Mouse (Mus musculus): ENCODE results near the gene Gm11034. TPM values are rescaled to one million over a fixed set of nuclear protein-coding genes. Genes with fewer than 3 reads are reported as not detected.

Gene Gm11034
- total RNA-seq, 2 experiments from 2014 or later, result not detected

- intact Hi-C loops (cut with DNase I; ENCODE audit: low total_unique reads), result no loop called here
Measured at GRCm38 (mm10) chr8:72215060-72215459, 1.6 kb upstream of the Gm11034 start.

GRCm38 (mm10) chr8:72212751-72213150 lies 685 bp downstream of the Gm11034 start, which contains the start of gene Cib3:
Gene Cib3, minus strand, starts transcription at chr8:72212837.
- intact Hi-C loops (cut with DNase I; ENCODE audit: low total_unique reads), result no loop called here
- no peak for DNase-seq

More at GRCm38 (mm10) chr8:72215060-72215459, 1.6 kb upstream of the Gm11034 start:
- DNase-seq, result no peak

DNA sequence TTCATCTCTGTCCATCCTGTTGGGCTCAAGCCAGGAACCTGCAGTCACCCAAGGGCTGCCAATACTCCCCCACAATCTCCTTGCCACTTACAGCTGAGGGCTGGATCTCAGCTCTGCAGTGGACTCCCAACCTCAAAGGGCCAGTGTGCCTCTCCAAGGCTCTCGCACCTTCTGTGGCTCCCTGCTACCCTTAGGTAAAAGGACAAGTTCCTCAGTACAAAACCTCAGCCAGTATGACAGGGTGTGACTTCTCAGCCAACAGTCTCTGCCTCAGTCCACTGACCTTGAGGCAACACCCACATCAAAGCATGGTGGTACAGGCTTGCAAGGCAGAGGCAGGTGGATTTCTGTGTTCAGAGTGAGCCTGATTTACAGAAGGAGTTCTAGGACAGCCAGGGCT lies 1.6 kb downstream of the Gm11034 start:
- intact Hi-C loops (cut with DNase I; ENCODE audit: low total_unique reads), result no loop called here
- no peak for DNase-seq

- DNase-seq, result no peak
- intact Hi-C loops (cut with DNase I; ENCODE audit: low total_unique reads), result no loop called here
Measured at GRCm38 (mm10) chr8:72210710-72211109, 2.7 kb downstream of the Gm11034 start.

GRCm38 (mm10) chr8:72210222-72210621 lies 3.2 kb downstream of the Gm11034 start:
- intact Hi-C loops (cut with DNase I; ENCODE audit: low total_unique reads), result no loop called here
- no peak for DNase-seq

- no peak for DNase-seq
- intact Hi-C loops (cut with DNase I; ENCODE audit: low total_unique reads), result no loop called here
Measured at GRCm38 (mm10) chr8:72208582-72208981, 4.9 kb downstream of the Gm11034 start.

DNA sequence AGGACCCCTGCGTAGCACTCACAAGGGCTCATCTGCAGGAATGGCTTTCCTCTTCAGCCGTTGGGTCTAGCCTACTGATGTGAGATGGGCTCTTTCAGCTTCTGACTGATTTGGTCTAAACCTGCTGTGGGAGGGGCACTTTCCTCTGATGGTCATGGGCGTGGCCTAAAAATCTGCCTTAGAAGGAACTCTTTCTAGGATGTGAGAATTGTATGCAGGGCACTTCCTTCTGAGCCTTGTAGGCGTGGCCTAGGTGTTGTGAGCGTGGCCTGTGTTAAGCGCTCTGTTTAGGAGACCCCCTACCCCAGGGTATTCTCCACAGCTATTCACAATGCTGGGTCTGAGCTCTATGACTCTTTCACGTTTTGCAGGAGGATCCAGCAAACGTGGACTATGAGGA lies 15.4 kb downstream of the Gm11034 start:
- DNase-seq, result no peak
- intact Hi-C loops (cut with DNase I; ENCODE audit: low total_unique reads), result no loop called here

DNA sequence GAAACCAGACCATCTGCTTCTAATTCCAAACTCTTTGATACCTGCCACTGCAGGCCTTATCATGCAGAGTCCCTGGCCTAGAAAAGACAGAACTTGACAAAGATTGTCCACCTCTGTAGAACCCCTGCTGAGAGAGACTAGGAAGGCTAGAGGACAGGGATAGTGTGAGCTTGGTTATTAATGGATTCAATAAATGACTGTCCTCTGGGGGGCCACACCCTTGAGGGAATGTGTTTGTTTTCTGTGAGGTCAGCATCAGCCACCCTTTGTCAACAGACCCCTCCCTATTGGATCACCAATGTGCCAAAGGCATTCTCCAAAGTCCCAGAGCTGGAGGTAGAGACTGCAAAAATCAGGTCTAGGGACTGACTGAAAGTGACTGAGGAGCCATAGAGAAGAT lies 21.4 kb downstream of the Gm11034 start:
- intact Hi-C loops (cut with DNase I; ENCODE audit: low total_unique reads), result no loop called here
- DNase-seq, result no peak

- intact Hi-C loops (cut with DNase I; ENCODE audit: low total_unique reads), result no loop called here
- DNase-seq, result no peak
Measured at GRCm38 (mm10) chr8:72190215-72190539, 23.3 kb downstream of the Gm11034 start.

DNA sequence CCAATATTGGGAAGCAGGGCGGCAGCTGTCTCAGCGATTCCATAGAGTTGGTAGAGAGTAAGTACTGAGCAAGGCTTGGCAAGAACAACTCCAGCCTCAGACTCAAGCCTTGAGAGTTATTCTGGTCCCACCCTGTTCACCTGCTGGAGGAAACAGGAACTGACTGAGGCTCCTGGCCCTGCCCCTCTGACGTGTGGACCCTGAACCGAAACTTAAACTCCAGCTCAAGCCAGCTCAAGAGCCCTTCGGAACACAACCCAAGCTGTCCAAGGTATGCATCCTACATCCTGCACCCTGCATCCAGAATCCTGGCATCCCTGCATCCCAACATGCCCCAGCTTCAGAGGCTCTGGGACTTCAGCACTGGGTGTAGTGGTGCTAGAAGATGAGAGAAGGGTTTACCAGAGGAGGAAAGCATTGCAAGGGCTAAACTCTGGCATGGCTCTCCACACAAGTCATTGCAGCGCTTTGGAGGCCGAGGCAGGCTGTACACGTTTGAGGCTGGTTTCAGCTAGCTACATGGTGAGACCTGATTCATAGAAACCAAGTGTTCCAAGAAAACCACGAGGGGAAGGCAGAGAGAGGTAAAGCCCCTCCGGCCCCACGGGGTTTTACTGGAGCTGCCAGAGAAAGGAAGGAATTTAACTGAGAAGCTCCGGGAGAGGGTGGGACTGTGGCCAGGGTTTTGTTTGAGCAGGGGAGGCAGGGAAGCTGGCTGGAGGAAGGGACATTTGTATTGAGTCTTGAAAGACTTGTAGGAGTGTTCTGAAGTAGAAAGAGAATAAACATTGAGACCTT lies 23.8 kb downstream of the Gm11034 start, which contains the start of gene Hsh2d:
Gene Hsh2d (plus strand): TSS at position 222 of the 798 bp plus-strand sequence.
- DNase-seq, result no peak
- intact Hi-C loops (cut with DNase I; ENCODE audit: low total_unique reads), result no loop called here

DNA sequence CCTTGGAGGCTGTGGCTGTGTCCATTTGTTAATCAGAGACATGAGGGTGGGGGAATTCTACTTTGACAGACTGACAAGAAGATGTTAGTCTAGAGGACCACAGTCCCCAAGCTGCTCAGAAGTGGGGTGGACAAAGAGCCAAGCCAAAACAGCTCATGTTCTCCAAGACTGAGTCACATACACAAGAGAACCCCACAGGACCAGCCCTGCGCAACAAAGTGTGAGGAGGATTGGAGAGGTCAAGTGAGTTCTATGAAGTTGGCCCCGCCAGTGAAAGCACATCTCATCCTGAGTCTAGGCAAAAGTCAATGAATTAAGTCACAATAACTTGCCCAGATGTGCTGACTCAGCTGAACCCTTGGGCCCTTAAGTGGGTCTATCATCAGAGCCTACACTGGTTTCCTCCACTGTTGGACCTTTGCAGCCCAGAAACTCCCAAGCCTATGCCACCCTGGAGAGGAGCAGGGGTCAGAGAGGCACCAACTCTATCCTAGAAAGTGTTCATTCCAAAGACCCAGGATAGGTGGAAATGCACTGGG lies 25.6 kb downstream of the Gm11034 start:
- intact Hi-C loops (cut with DNase I; ENCODE audit: low total_unique reads), result no loop called here
- peak; percentile 13 for DNase-seq

GRCm38 (mm10) chr8:72183554-72184202 lies 29.8 kb downstream of the Gm11034 start:
- intact Hi-C loops (cut with DNase I; ENCODE audit: low total_unique reads), result no loop called here
- DNase-seq, result no peak

- DNase-seq, result peak; percentile 66
- intact Hi-C loops (cut with DNase I; ENCODE audit: low total_unique reads), result loop anchor here (5.0 kb wide), 1 partner anchor 190 kb away; no protein-coding TSS in a partner anchor
Measured at GRCm38 (mm10) chr8:72177346-72177925, 36.0 kb downstream of the Gm11034 start.

- DNase-seq, result no peak
- intact Hi-C loops (cut with DNase I; ENCODE audit: low total_unique reads), result loop anchor here (5.0 kb wide), 1 partner anchor 53 kb away; no protein-coding TSS in a partner anchor
Measured at GRCm38 (mm10) chr8:72169681-72170249, 43.7 kb downstream of the Gm11034 start.

GRCm38 (mm10) chr8:72169098-72169668 lies 44.3 kb downstream of the Gm11034 start:
- DNase-seq, result no peak
- intact Hi-C loops (cut with DNase I; ENCODE audit: low total_unique reads), result no loop called here

Other genes starting within 250 kb of the Gm11034 start
- gene Cyp4f18, start 204.0 kb downstream of the Gm11034 start, total RNA-seq (2021), result under 1 TPM in 1 of 2 experiments, not detected in 1; 0.31 TPM
- not detected for gene Olfr372, start 172.4 kb downstream of the Gm11034 start, total RNA-seq (2021)
- gene Olfr373, start 130.5 kb downstream of the Gm11034 start, total RNA-seq (2021), result not detected
- not detected for gene Olfr374, start 106.6 kb downstream of the Gm11034 start, total RNA-seq (2021)
- 10 to 100 TPM; 76.3 to 97.2 TPM for gene Tpm4, start 78.7 kb downstream of the Gm11034 start, total RNA-seq (2021)
- 10 to 100 TPM; 17.4 to 18.7 TPM for gene Rab8a, start 52.4 kb downstream of the Gm11034 start, total RNA-seq (2021)
- gene Hsh2d, start 24.0 kb downstream of the Gm11034 start, total RNA-seq (2021), result not detected
- gene Cib3, start 799 bp downstream of the Gm11034 start, total RNA-seq (2021), result not detected
- gene Fam32a, start 6.1 kb upstream of the Gm11034 start, total RNA-seq (2021), result 10 to 100 TPM; 10.9 to 13.4 TPM
- gene Ap1m1, start 26.4 kb upstream of the Gm11034 start, total RNA-seq (2021), result 10 to 100 TPM; 24.7 to 27.2 TPM
- gene Gm10282, start 91.6 kb upstream of the Gm11034 start, total RNA-seq (2021), result 1 to 10 TPM; 5.1 to 7.5 TPM
- 10 to 100 TPM; 19.1 to 24.1 TPM for gene Klf2, start 105.4 kb upstream of the Gm11034 start, total RNA-seq (2021)
- gene Eps15l1, start 207.8 kb upstream of the Gm11034 start, total RNA-seq (2021), result 10 to 100 TPM; 23.2 to 23.4 TPM
- gene Calr3, start 230.2 kb upstream of the Gm11034 start, total RNA-seq (2021), result 1 to 10 TPM; 1.7 to 1.8 TPM
- gene 1700030K09Rik, start 230.2 kb upstream of the Gm11034 start, total RNA-seq (2021), result 1 to 10 TPM; 3.1 to 3.2 TPM

Data from gastrocnemius, postnatal 14 days (tissue).